Mouse (Mus musculus) adrenal gland, postnatal 25 days (tissue): ENCODE results near the gene Aacs. TPM values are rescaled to one million over a fixed set of nuclear protein-coding genes. Genes with fewer than 3 reads are reported as not detected.

Experiments used
- DNase-seq: peaks from one replicate; pipeline ENCODE4 v3.0.0; 2021; ENCODE audit warnings: mixed read lengths
- total RNA-seq: library from RNA; stranded (reverse); gene quantifications from 2 replicates; pipeline ENCODE4 v1.2.3, GENCODE M21; 2021

Aacs gene
- total RNA-seq, 1 experiment from 2014 or later, result 88.5 TPM

DNA sequence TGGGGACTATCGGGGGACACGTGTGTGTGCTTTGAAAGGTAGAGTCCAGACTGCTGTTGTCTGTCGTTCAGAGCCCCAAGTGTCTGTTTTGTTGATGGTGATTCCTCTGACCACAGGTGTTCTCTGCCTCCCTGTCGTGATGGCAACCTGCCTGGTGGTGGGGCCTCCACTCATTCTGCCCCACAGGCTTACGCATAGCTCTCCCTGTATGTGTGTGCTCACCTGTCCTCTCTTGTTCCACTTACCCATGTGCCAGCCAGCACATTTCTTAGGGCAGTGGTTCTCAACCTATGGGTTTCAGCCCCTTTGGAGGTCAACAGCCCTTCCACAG is 17.4 kb downstream of the Aacs start:
- DNase-seq, result no peak

DNA sequence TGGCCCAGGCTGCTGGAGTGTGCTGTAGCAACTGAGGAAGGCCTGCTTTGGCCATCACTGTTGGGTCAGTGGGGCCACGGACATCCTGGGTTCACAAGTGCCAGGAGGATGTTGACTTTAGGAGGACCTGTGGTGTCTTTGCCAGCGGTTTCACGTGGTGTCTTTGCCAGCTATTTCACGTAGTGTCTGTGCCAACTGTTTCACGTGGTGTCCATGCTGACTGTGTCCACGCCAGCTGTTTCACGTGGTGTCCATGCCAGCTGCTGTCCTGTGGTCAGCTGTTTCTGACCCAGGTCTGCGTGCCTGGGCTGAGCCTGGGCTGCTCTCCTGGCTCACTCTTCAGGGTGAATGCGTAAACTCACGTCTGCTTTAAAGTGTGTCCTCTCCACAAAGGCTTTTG is 20.0 kb downstream of the Aacs start:
- DNase-seq, result peak; percentile 30

DNA sequence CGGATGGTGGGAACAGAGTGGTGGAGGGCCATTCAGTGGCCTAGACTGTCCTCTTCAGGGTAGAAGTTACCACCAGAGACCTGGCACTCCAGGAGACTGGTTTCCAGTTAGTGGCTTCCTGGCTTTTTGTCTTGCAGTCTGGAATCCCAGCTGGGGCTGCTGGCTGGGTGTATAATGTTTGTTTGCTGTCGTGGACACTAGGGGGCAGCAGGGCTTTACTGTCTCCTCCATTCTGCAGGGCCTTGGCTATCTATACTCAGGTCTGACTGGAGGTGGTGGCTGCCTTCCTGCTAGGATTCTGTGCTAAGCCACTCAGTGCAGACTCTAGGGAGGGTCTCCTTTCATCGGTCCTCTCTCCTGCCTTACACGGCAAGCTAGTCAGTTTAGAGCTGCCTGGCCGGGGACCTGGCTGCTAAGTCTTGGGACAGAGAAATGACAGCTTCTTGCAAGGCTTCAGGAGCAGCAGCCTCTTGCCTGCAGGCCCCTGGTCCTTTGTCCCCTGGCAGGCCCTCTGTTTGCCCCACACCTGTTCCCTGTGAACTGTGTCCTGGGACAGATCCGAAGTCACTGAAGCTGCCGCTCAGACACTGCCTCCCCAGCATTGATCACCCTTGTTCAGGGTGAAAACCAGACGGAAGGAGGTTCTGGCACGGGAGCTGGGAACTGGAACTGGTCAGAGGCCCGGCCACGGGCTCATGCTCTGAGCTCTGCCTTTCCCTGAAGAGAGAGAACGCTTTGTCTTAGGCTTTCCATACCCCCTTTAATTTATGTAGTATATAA is 22.4 kb downstream of the Aacs start:
- peak; percentile 58 for DNase-seq

DNA sequence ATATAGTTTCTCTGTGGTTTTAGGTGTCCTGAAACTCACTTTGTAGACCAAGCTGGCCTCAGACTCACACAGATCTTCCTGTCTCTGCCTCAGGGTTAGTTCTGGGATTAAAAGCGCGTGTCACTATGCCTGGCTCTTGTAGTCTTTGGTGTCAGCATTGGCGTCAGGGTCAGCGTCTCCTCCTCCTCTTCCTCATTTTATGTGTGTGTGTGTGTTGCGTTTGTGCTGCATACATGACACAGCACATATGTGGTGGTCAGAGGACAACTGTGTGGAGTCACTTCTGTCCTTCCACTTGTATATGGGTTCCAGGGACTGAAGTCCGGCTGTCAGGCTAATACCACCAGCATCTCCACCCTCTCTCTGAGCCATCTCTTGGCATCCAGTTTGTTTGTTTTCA is 25.9 kb downstream of the Aacs start:
- DNase-seq, result no peak

DNA sequence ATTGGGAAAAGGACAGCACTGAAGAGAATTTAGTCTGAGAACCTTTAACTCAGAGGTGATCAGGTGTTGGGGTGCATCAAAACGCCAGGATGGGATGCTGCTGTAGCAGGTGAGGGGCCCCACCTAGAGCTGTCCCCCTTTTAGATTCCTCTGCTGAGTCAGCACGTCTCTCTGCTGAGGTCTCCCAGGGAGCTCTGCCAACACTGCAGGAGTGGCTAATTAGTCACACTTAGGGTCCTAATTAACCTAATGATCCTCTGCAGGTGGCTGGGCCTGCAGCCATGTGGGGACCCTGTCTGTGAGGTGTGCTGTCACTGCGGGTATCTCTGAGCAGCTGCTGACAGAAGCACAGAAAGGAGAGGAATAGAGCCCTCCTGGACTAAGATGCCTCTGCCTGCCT is 26.6 kb downstream of the Aacs start:
- no peak for DNase-seq

DNA sequence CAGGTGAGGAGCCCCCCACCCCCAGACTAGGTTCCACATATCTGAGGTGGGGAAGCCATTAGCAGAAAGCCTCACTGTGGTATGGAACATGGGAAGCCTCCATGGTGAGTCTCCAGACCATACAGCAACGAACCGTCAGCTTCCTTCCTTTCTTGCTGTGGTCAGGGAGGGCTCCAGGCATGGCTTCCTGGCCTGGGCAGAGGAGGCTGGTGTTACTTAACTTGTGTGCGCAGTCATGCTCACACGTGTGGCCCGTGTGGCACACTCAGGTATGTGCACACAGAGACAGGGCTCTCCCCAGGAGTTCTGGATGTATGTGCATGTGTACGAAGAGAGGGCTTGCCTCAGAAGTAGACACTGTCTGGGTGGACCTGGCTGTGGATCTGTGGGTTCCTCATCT is 28.0 kb downstream of the Aacs start:
- no peak for DNase-seq

DNA sequence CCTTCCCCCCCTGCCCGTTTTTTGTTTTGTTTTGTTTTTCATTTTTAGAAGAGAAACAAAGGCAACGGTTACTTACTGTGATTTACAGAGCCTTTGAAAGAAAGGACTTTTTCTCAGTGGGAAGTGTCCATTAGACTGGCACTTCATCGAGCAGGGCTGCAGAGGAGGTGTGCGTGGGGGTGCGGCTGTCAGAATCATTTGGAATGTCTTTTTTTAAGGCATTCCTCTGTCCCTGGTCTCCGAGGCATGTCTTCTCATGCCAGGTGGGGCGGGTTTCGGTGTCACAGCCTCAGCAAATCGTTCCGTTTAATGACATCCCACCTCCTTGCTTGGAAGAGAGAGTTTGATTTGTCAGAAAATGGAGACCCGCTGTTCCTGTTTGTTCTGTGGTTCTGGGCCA is 29.1 kb downstream of the Aacs start:
- no peak for DNase-seq

DNA sequence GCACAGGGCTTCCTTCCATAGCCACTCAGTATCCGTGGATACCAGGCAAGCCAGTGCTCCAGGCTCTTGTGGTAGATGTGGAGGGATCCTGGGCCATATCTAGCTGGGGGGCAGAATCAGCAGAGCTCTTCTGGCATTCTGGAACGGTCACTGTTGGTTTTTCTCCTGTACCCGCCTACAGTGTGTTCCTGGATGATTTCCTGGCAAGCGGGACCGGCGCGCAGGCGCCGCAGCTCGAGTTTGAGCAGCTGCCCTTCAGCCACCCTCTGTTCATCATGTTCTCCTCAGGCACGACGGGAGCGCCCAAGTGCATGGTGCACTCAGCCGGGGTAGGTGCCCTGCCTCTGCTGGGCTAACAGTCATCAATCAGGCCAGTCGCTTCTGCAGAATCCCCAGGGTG is 30.4 kb downstream of the Aacs start:
- no peak for DNase-seq

DNA sequence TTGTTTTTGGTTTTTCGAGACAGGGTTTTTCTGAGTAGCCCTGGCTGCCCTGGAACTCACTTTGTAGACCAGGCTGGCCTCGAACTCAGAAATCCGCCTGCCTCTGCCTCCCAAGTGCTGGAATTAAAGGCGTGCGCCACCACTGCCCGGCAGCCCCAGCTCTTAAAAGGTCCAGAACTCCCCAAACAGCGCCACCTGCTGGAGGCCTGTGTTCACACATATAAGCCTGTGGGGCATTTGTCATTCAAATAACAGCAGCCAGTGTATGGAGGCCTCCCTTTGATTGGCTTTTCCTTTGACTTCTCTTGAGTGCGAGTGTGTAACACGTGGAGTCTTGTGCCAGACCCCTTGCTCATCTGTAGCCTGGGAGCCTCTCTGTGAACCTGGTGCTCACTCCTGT is 32.0 kb downstream of the Aacs start:
- DNase-seq, result no peak

DNA sequence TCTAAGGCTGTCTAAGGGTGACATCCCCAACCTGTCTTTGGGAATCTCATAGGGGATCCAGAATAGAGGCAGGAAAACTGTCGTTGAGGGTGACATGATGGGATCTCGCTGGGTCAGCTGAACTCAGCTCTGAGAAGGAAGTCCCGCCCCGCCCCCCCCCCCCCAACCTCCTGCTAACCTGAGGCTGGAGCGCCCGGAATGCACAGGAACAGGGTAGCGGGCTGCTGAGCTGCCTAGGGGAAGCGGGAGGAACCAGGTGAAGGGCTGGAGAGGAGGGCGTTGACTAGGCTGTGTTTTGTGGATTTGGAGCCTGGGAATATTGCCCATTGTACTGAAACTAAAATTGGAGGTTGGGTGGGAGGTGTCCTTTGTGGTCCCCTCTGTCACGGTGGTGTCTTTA is 32.4 kb downstream of the Aacs start:
- no peak for DNase-seq

DNA sequence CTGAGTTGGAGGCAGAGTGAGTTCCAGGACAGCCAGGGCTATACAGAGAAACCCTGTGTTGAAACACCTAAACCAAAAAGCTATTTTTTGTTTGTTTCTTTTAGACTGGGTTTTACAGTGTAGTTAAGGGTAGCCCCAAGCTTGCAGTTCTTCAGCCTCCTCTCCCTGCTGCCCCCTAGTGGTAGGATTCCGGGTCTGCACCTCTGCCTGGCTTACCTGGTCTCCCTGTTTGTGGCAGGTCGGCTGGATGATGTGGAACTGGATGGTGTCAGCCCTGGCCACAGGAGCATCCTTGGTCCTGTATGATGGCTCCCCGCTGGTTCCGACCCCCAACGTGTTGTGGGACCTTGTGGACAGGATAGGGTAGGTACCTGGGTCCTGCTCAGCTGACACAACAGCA is 33.9 kb downstream of the Aacs start:
- DNase-seq, result peak; percentile 42

DNA sequence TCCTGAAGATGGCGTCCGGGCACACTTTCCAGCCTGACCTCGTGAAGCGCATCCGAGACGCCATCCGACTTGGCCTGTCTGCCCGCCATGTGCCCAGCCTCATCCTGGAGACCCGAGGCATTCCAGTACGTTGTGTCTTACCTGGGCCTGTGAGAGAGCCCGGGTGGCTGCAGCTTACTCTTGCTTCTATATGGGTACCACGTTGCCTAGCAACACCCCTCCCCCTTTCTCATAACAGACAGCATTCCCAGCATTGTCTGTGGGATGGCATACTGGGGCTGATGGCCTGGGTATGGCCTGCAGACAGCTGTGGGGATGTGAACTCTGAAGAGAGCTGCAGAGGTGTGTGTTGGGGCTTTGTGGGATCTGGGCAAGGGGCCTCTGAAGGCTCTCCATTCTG is 39.4 kb downstream of the Aacs start:
- no peak for DNase-seq

DNA sequence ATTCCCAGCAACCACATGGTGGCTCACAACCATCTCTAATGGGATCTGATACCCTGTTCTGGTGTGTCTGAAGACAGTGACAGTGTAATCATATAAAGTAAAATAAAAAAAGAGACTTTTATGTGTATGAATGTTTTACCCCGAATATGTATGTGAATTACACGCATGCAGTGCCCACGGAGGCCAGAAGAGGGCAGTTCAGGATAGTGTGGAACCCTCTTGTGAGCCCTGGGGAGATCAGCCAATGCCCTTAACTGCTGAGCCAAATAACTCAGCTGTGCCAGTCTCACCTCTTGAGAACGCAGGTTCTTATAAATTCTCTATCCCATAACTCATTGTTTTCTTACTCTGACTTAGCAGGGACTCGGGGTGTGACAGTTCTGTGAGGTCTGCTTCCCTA is 43.0 kb downstream of the Aacs start:
- DNase-seq, result peak; percentile 21

DNA sequence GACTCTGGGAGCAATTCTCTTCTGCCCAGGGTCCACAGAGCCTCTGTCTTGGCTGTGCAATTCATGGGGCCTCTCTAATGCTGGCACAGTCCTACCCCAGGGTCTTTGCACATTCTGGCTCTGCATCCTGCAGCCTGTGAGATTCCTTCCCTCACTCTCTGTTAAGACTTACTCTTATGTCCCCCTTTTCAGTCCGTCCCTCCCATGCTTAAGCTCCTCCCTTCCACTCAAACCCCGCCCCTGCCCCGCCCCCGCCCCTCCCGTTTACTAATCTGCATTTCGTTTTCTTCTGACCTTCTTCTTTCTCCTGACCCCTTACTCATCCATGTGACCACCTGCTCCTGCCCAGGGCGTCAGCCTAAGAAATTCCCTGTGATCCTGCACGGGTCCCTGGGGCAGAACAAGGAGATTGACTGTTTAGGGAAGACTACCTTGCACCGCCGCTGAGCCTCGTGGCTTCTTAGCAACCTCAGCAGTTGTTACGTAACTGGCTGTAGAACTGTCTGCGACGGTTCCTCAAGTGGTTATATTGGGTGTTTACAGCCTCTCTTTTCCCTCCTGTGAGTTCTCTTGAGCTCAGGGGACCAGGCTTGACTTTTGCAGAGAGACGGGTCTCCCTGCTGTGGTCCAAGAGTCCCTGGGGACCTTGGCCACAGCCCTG is 45.4 kb downstream of the Aacs start:
- no peak for DNase-seq

DNA sequence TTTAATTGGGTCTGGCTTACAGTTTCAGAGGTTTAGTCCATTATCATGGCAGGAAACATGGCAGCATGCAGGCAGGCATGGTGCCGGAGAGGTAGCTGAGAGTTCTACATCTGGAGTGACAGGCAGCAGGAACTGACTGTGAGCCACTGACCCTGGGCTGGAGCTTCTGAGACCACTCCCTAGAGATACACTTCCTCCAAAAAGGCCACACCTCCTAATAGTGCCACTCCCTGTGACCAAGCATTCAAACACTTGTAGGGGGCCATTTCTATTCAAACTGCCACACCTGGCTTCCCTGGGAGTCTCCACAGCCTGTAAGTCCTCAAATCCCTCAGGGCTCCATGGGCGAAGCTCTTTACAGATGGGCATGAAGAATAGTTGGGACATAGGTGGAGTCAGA is 47.7 kb downstream of the Aacs start:
- no peak for DNase-seq

DNA sequence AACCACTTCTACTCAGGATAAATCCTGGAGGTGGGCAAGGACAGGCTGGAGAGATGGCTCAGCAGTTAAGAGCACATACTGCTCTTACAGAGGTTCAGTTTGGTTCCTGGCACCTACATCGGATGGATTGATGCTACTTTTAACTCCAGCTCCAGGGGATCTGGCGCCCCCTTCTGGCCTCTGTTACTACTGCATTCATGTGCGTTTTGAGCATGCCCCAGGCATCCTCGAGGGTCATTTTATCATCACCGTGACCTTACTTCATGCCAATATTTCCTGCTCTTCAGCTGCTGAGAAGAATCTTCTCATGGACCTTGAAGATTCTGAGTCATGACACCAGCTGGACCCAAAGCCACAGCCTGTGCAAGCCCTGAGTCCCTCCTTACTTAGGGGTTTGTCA is 49.9 kb downstream of the Aacs start:
- peak; percentile 26 for DNase-seq

DNA sequence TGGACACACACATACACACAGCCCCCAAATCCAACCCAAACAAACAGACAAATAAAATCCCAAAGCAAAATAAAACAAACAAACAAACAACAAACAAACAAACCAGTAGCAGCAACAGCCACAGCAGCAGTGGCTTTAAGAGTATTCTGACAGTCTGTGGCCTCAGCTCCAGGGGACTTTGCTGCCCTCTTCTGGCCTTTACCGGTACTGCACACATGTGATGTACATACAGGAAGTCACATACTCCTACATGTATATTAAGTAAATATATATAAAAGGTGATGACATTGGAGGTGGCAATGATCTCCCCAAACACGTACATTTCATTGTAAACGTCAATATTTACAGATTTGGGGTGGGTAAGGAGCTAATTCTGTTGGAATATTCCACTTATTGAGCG is 50.9 kb downstream of the Aacs start:
- DNase-seq, result no peak

DNA sequence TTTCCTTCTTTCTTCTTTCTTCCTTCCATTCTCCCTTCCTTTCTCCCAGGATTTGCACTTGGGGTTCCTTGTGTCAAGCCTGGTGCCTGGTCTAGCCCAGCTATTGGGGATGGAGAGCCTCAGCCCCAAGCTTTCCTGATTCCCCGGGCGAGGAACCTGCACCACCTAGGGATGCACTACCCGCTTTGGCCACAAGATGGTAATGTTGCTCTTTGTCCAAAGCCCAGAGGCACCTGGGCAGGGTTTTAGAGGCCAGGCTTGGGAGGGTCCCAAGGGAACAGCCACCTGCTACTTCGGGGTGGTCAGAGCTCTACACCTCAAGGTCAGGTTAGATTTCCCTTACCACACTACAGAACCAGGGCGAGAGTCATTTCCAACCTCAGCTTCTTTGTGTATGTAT is 53.5 kb downstream of the Aacs start:
- DNase-seq, result peak; percentile 75

DNA sequence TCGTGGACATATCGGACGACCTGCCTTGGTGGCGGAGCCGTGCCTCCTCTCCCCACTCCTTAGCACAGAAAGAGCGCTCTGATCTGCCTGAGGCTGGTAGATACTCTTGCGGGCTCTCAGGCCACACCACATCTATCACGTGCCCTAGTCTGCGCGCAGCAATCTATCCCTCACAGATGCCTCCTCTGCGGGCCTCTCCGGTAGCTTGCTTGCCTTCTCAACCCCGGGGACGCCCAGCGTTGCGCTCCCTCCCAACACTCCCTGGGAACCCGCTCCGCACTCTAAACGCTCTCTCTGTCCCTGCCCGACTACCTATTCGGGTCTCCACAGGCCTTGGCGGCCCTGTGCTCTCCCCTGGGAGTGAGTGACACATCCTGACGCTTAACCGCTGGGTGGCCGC is 56.0 kb downstream of the Aacs start, which contains the start of gene Tmem132b:
TSS of gene Tmem132b (plus strand) at position 141 of the 400 bp plus-strand sequence.
- no peak for DNase-seq

DNA sequence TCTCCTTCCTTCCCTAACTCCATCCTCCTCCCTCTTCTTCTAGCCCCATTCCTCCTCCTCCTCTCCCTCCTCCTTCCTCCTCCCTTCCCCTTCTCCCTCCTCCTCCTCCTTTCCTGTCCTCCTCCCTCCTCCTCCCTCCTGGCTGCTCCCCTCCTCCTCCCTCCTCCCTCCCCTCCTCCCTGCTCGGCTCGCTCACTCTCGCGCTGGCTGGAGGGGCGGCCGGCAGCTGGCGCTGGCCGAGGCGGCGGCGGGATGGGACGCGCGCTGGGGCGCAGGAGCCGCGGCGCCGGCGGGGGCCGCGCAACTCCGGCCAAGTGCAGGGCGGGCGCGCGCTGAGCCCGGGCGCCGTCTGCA is 56.6 kb downstream of the Aacs start:
- peak; percentile 14 for DNase-seq

DNA sequence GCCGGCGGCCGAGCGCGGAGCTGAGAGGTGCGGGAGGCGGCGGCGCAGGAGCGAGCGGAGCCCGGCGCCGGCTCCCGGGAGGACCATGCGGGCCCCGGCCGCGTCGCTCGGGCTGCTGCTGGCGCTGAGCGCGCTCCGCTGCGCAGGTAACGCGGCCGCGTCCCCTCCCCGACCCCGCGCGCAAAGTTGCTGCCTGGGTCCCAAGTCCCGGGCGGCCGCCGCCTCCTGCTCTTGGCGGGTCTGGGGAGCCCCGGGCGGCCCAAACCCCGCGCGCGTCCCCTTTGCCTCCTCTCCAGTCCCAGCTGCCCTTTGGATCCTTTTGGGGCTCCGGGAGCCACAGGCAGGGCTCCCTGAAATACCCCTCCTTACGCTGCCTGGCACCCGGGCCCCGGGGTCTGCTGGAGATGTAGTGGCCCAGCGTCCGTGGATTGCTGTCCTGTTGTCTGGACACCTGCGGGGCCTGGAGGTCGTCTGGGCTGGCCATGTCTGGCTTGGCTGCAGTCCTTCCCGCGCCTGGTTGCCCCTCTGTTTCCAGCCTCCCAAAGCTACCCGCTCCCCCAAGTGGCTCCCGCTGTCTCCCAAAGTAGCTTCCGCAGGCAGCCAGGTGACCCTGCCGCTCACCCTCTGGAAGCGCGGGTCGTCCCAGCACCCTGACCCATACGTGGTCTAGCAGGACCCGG is 57.1 kb downstream of the Aacs start:
- no peak for DNase-seq

DNA sequence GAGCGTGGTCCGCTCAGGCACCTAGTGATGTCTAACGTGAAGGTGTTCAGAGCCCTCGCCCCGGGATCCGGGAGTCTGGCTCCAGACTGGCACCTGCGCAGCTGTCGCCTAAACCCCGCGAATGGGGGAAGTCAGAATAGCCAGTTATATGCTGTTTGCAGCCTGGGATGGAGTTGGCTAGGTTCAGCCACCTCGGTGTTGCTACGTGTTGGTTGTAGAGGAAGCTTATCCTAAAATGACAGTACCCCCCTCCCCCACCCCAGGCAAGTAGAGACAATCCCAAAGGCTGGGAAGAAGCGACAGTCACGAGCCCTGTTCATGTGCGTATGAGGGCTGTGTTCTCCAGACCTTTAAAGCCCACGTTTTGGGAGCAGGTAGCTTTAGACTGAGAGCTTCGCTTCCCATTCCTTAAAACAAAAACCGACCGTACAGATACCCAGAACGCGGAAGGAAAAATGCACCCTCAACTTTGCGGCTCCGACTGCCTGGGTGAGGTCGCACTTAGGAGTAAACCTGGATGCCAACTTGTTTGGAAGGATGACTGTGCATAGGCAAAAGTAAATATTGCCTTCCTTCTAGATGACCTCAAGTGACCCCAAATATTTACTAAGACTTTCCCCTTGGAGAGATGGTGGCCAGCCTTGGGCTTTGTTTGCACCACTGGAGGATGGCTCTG is 57.7 kb downstream of the Aacs start:
- no peak for DNase-seq

DNA sequence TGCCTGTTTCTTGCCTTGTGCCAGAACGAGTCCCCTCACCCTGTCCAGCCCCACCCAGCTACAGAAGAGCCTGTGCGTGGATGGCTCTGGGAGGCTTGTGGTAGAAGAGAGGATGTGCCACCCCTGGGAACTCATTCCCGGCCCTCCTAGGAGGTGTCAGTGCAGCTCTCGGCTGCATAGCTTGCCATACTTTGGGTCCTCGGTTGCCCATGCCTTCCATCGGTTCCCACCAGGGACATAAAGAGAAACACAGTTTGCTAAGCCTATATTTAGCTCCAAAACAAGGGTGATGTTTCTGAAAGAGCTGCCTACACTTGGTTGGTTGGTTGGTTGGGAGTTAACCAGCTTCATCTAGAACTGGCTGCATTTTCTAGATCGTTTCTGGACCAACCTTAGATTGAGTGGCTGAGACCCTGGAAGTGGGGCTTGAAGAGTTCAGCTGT is 58.6 kb downstream of the Aacs start:
- DNase-seq, result no peak
